Mouse (Mus musculus) ES-E14 (cell line): ENCODE data around the gene Aco2.

Experiments
- HCFC1 ChIP-seq: IDR thresholded peaks from 2 replicates; pipeline ENCODE4 v1.6.1; 2012; ENCODE audit warnings: low read length, inconsistent platforms, borderline replicate concordance; ENCODE audit not compliant: insufficient read depth
- MAFK ChIP-seq: IDR thresholded peaks from 2 replicates; pipeline ENCODE4 v1.6.1; 2014; ENCODE audit warnings: mild to moderate bottlenecking, low read depth, low read length, inconsistent platforms; ENCODE audit not compliant: insufficient read depth
- ZC3H11A ChIP-seq: IDR thresholded peaks from 2 replicates; pipeline ENCODE4 v1.6.1; 2012; ENCODE audit warnings: low read depth, mild to moderate bottlenecking, inconsistent platforms, low read length, borderline replicate concordance
- ZNF384 ChIP-seq: IDR thresholded peaks from 2 replicates; pipeline ENCODE4 v1.6.1; 2012; ENCODE audit warnings: low read depth, low read length, inconsistent platforms

- TF ChIP-seq ZNF384 (no peak), ZC3H11A (peak; percentile 55; the same call in 1 of the 2 replicates), HCFC1 (no peak), MAFK (no peak)
Measured at GRCm38 (mm10) chr15:81938246-81938645, 66.1 kb downstream of the Aco2 start.
